Mouse (Mus musculus) natural killer cell, adult 2 months (primary cell): Measurements from ENCODE around the gene Hoxb8.

ENCODE experiments used
- DNase-seq, 2 experiments: peaks; one replicate each; pipeline ENCODE4 v3.0.0; 2022; ENCODE audit warnings: low spot score in 2 of 2

The Hoxb8 gene

GRCm38 (mm10) chr11:96268031-96268745 lies 13.5 kb upstream of the Hoxb8 start:
- DNase-seq, result no peak

GRCm38 (mm10) chr11:96269869-96270268 lies 11.8 kb upstream of the Hoxb8 start:
- no peak for DNase-seq

GRCm38 (mm10) chr11:96270996-96271540 lies 10.6 kb upstream of the Hoxb8 start, which contains the start of gene Hoxb9:
Gene Hoxb9, plus strand, starts transcription at chr11:96271457.
- peak in 1 of 2 experiments; percentile 58 for DNase-seq

GRCm38 (mm10) chr11:96271541-96272011 lies 10.1 kb upstream of the Hoxb8 start:
- no peak for DNase-seq

- DNase-seq, result no peak
These were observed 9.4 kb upstream of the Hoxb8 start for GRCm38 (mm10) chr11:96272024-96272921.

GRCm38 (mm10) chr11:96274428-96274827 lies 7.3 kb upstream of the Hoxb8 start:
- no peak for DNase-seq

GRCm38 (mm10) chr11:96275896-96276295 lies 5.8 kb upstream of the Hoxb8 start:
- no peak for DNase-seq

GRCm38 (mm10) chr11:96277151-96278044 lies 4.3 kb upstream of the Hoxb8 start:
- DNase-seq, result no peak

GRCm38 (mm10) chr11:96278324-96278723 lies 3.4 kb upstream of the Hoxb8 start:
- DNase-seq, result no peak

- peak; percentile 75 to 84 for DNase-seq
These were observed 2.9 kb upstream of the Hoxb8 start for GRCm38 (mm10) chr11:96278773-96279172.

GRCm38 (mm10) chr11:96279421-96280233 lies 2.1 kb upstream of the Hoxb8 start:
- DNase-seq, result no peak

GRCm38 (mm10) chr11:96280399-96281378 lies 1.0 kb upstream of the Hoxb8 start:
- no peak for DNase-seq

GRCm38 (mm10) chr11:96281396-96281795 lies 309 bp upstream of the Hoxb8 start:
- DNase-seq, result no peak

GRCm38 (mm10) chr11:96282795-96283430 lies 1.2 kb downstream of the Hoxb8 start:
- DNase-seq, result no peak

GRCm38 (mm10) chr11:96284041-96284749 lies 2.5 kb downstream of the Hoxb8 start:
- DNase-seq, result no peak

- no peak for DNase-seq
These were observed 3.3 kb downstream of the Hoxb8 start for GRCm38 (mm10) chr11:96284774-96285734.
